Mouse (Mus musculus) MEL (cell line): ENCODE measurements around the gene Wnt2b. TPM values are rescaled to one million over a fixed set of nuclear protein-coding genes. Genes with fewer than 3 reads are reported as not detected.

Experiments used
- DNase-seq: peaks from one replicate; pipeline ENCODE4 v3.0.0; 2011; ENCODE audit warnings: low read depth, low spot score
- H3K27ac ChIP-seq: 2 replicates; pipeline ENCODE4 v1.5.1; 2012; ENCODE audit warnings: low read depth, mild to moderate bottlenecking, control low read depth, low read length, moderate library complexity; ENCODE audit not compliant: control insufficient read depth
- H3K27me3 ChIP-seq, 2 experiments: fragments of 150-350 bp in 1 of 2; sonication (generic) in 1 of 2; 2 replicates each; pipeline ENCODE4 v1.6.1; 2012; ENCODE audit warnings: low read length in 2 of 2, mild to moderate bottlenecking in 2 of 2, improper control_type of control experiment in 1 of 2, moderate library complexity in 1 of 2; ENCODE audit not compliant: insufficient read depth in 2 of 2, control insufficient read depth in 1 of 2
- H3K36me3 ChIP-seq, 2 experiments: 2 replicates each; pipeline ENCODE4 v1.6.1; 2012 to 2014; ENCODE audit warnings: low read length in 2 of 2, improper control_type of control experiment in 1 of 2, inconsistent platforms in 1 of 2, mild to moderate bottlenecking in 1 of 2; ENCODE audit not compliant: insufficient read depth in 2 of 2, control insufficient read depth in 1 of 2
- H3K4me1 ChIP-seq, 2 experiments: fragments of 150-350 bp in 1 of 2; sonication (generic) in 1 of 2; 2 replicates each; pipeline ENCODE4 v1.6.1; 2012; ENCODE audit warnings: low read length in 2 of 2, improper control_type of control experiment in 1 of 2, mild to moderate bottlenecking in 1 of 2; ENCODE audit not compliant: insufficient read depth in 2 of 2, control insufficient read depth in 1 of 2
- H3K4me3 ChIP-seq, 2 experiments: fragments of 150-350 bp in 1 of 2; sonication (generic) in 1 of 2; 2 replicates each; pipeline ENCODE4 v1.5.1; 2012; ENCODE audit warnings: low read depth in 2 of 2, low read length in 2 of 2, mild to moderate bottlenecking in 2 of 2, moderate library complexity in 2 of 2, control low read depth in 1 of 2, improper control_type of control experiment in 1 of 2; ENCODE audit not compliant: control insufficient read depth in 1 of 2, insufficient read depth in 1 of 2
- H3K79me2 ChIP-seq: 2 replicates; pipeline ENCODE4 v1.6.1; 2012; ENCODE audit warnings: mild to moderate bottlenecking, low read length, moderate library complexity; ENCODE audit not compliant: control insufficient read depth, poor library complexity, insufficient read depth
- H3K9ac ChIP-seq: 2 replicates; pipeline ENCODE4 v1.6.1; 2012; ENCODE audit warnings: low read depth, mild to moderate bottlenecking, control low read depth, low read length, moderate library complexity; ENCODE audit not compliant: control insufficient read depth, poor library complexity, severe bottlenecking
- H3K9me3 ChIP-seq: fragments of 150-350 bp; sonication (generic); replicated peaks from 2 replicates; pipeline ENCODE4 v1.6.1; 2012; ENCODE audit warnings: mild to moderate bottlenecking, low read length, improper control_type of control experiment, moderate library complexity; ENCODE audit not compliant: insufficient read depth
- BHLHE40 ChIP-seq: IDR thresholded peaks from 2 replicates; pipeline ENCODE4 v1.6.1; 2012; ENCODE audit warnings: low read depth, mild to moderate bottlenecking, inconsistent platforms, low read length, improper control_type of control experiment, borderline replicate concordance
- CHD2 ChIP-seq: IDR thresholded peaks from 2 replicates; pipeline ENCODE4 v1.6.1; 2011; ENCODE audit warnings: low read length, improper control_type of control experiment
- CTCF ChIP-seq, 3 experiments: IDR thresholded peaks in 2 of 3; conservative IDR thresholded peaks in 1 of 3; 2 replicates each; pipeline ENCODE4 v1.5.1; 2011 to 2012; ENCODE audit warnings: low read length in 3 of 3, low read depth in 2 of 3, mild to moderate bottlenecking in 2 of 3, improper control_type of control experiment in 1 of 3, inconsistent platforms in 1 of 3, mixed read lengths in 1 of 3, moderate library complexity in 1 of 3; ENCODE audit not compliant: control insufficient read depth in 1 of 3, insufficient read depth in 1 of 3, poor library complexity in 1 of 3, severe bottlenecking in 1 of 3
- E2F4 ChIP-seq: IDR thresholded peaks from 2 replicates; pipeline ENCODE4 v1.6.1; 2011; ENCODE audit warnings: low read depth, low read length, improper control_type of control experiment, borderline replicate concordance
- EP300 ChIP-seq, 2 experiments: IDR thresholded peaks; 2 replicates each; pipeline ENCODE4 v1.6.1; 2011; ENCODE audit warnings: improper control_type of control experiment in 2 of 2, low read length in 2 of 2, low read depth in 1 of 2, mild to moderate bottlenecking in 1 of 2
- GABPA ChIP-seq: IDR thresholded peaks from 2 replicates; pipeline ENCODE4 v1.6.1; 2012; ENCODE audit warnings: low read depth, mild to moderate bottlenecking, inconsistent platforms, low read length, improper control_type of control experiment, moderate library complexity
- JUND ChIP-seq: IDR thresholded peaks from 2 replicates; pipeline ENCODE4 v1.6.1; 2011; ENCODE audit warnings: low read depth, mild to moderate bottlenecking, improper control_type of control experiment, low read length
- MAFK ChIP-seq: IDR thresholded peaks from 2 replicates; pipeline ENCODE4 v1.6.1; 2011; ENCODE audit warnings: low read depth, mild to moderate bottlenecking, low read length, improper control_type of control experiment, borderline replicate concordance
- MAX ChIP-seq: IDR thresholded peaks from 2 replicates; pipeline ENCODE4 v1.6.1; 2011; ENCODE audit warnings: low read length, improper control_type of control experiment
- MAZ ChIP-seq: IDR thresholded peaks from 2 replicates; pipeline ENCODE4 v1.6.1; 2012; ENCODE audit warnings: low read depth, mild to moderate bottlenecking, inconsistent platforms, low read length, improper control_type of control experiment
- MXI1 ChIP-seq: IDR thresholded peaks from 2 replicates; pipeline ENCODE4 v1.6.1; 2011; ENCODE audit warnings: mild to moderate bottlenecking, low read depth, low read length, improper control_type of control experiment
- MYB ChIP-seq: IDR thresholded peaks from 2 replicates; pipeline ENCODE4 v1.6.1; 2011; ENCODE audit warnings: mild to moderate bottlenecking, low read depth, low read length, improper control_type of control experiment
- MYC ChIP-seq: IDR thresholded peaks from 2 replicates; pipeline ENCODE4 v1.6.1; 2011; ENCODE audit warnings: low read depth, mild to moderate bottlenecking, low read length, improper control_type of control experiment, moderate library complexity
- NELFE ChIP-seq: IDR thresholded peaks from 2 replicates; pipeline ENCODE4 v1.6.1; 2011; ENCODE audit warnings: low read depth, low read length, improper control_type of control experiment
- POLR2AphosphoS5 ChIP-seq: IDR thresholded peaks from 2 replicates; pipeline ENCODE4 v1.6.1; 2012; ENCODE audit warnings: low read depth, borderline replicate concordance, mild to moderate bottlenecking, inconsistent platforms, low read length, moderate library complexity, mixed read lengths
- RAD21 ChIP-seq: IDR thresholded peaks from 2 replicates; pipeline ENCODE4 v1.6.1; 2011; ENCODE audit warnings: mild to moderate bottlenecking, low read depth, low read length, improper control_type of control experiment
- RCOR1 ChIP-seq: IDR thresholded peaks from 2 replicates; pipeline ENCODE4 v1.6.1; 2012; ENCODE audit warnings: low read depth, mild to moderate bottlenecking, inconsistent platforms, low read length, improper control_type of control experiment
- TBP ChIP-seq: IDR thresholded peaks from 2 replicates; pipeline ENCODE4 v1.8.0; 2011; ENCODE audit warnings: low read depth, low read length, improper control_type of control experiment
- TCF12 ChIP-seq: IDR thresholded peaks from 2 replicates; pipeline ENCODE4 v1.6.1; 2014; ENCODE audit warnings: low read depth, mild to moderate bottlenecking, inconsistent platforms, low read length, improper control_type of control experiment, moderate library complexity
- UBTF ChIP-seq: IDR thresholded peaks from 2 replicates; pipeline ENCODE4 v1.6.1; 2012; ENCODE audit warnings: low read depth, mild to moderate bottlenecking, inconsistent platforms, low read length, improper control_type of control experiment, moderate library complexity, borderline replicate concordance; ENCODE audit not compliant: insufficient read depth
- ZMIZ1 ChIP-seq: IDR thresholded peaks from 2 replicates; pipeline ENCODE4 v1.6.1; 2012; ENCODE audit warnings: low read depth, mild to moderate bottlenecking, inconsistent platforms, low read length, improper control_type of control experiment, moderate library complexity
- polyA plus RNA-seq, 2 experiments: library from polyadenylated mRNA; stranded (reverse) in 1 of 2; unstranded in 1 of 2; fragments of >175 nt in 1 of 2; fragments of >200 nt in 1 of 2; gene quantifications; 2 replicates each; pipeline versions ENCODE4 v1.2.1 to v1.2.4; 2012; ENCODE audit warnings: low replicate concordance in 2 of 2, low read depth in 1 of 2; ENCODE audit not compliant: insufficient read length in 2 of 2, insufficient read depth in 1 of 2, missing spikeins in 1 of 2
- total RNA-seq: library from RNA; depleted of rRNA; stranded (reverse); fragments of 300-350 nt; gene quantifications from 2 replicates; pipeline ENCODE4 v1.2.3, GENCODE M21; 2012

Gene Wnt2b
- total and polyA plus RNA-seq, 3 experiments: 0.31 TPM; not detected in 2

GRCm38 (mm10) chr3:104952891-104953670 is 8.6 kb downstream of the Wnt2b start:
- DNase-seq: no peak
- H3K79me2 ChIP-seq: no peaks in the 10 kb centered on the region
- no peaks in the 10 kb centered on the region for H3K36me3 ChIP-seq
- no peak overlapping the region for H3K4me3 ChIP-seq
- H3K9me3 ChIP-seq: no peaks in the 10 kb centered on the region
- H3K27ac ChIP-seq: no peak overlapping the region
- TF ChIP-seq MAFK (no peak), BHLHE40 (no peak), MAZ (no peak), RAD21 (no peak), RCOR1 (no peak), EP300 (IDR thresholded peaks at IDR 0.05; ENCODE audit: low read depth in 1 of 2, low read length in 2 of 2) (no peak), POLR2AphosphoS5 (no peak), UBTF (no peak), GABPA (no peak), JUND (no peak), TCF12 (no peak), MYB (no peak)
- H3K27me3 ChIP-seq: no peaks in the 10 kb centered on the region
- no peak overlapping the region for H3K9ac ChIP-seq
- H3K4me1 ChIP-seq: no peaks in the 10 kb centered on the region

GRCm38 (mm10) chr3:104950926-104951325 is 10.8 kb downstream of the Wnt2b start:
- TF ChIP-seq CHD2 (no peak), MAX (no peak), CTCF (IDR thresholded peaks at IDR 0.05 in 2 of 3, conservative IDR thresholded peaks at IDR 0.05 in 1 of 3; ENCODE audit: control insufficient read depth in 1 of 3, insufficient read depth in 1 of 3, low read depth in 2 of 3, low read length in 3 of 3, poor library complexity in 1 of 3, severe bottlenecking in 1 of 3) (no peak), NELFE (no peak), TBP (no peak), MXI1 (no peak), TCF12 (no peak), MYB (no peak), E2F4 (no peak), MAZ (no peak), ZMIZ1 (no peak), MYC (no peak), UBTF (no peak)
- H3K79me2 ChIP-seq: no peaks in the 10 kb centered on the region
- H3K27me3 ChIP-seq: no peaks in the 10 kb centered on the region
- no peak overlapping the region for H3K9ac ChIP-seq
- no peaks in the 10 kb centered on the region for H3K9me3 ChIP-seq
- DNase-seq: no peak
- no peaks in the 10 kb centered on the region for H3K4me1 ChIP-seq
- no peaks in the 10 kb centered on the region for H3K36me3 ChIP-seq
- no peak overlapping the region for H3K4me3 ChIP-seq
- no peak overlapping the region for H3K27ac ChIP-seq
